Comparison of ENCODE assay signal across 9 mouse cellular contexts in genomic region chr1:153451237-153452154, GRCm38 (mm10). TPM values are rescaled to one million over a fixed set of nuclear protein-coding genes. Genes with fewer than 3 reads are reported as not detected.
DNase-seq lines count a peak whose midpoint lies in the region; ATAC-seq and TF ChIP-seq lines count a peak whose summit lies in the region.
"Had no signal": no experiment of that assay in that cellular context is flagged by ENCODE, and none has a peak within 500 bp of the region (broad histone marks: within the 10 kb centered on the region; RNA-seq: fewer than 3 reads in every experiment).

No protein-coding gene starts in this region.

- no peak for TF ChIP-seq POLR2A in brain, embryonic 14.5 days (IDR thresholded peaks at IDR 0.05; ENCODE audit: borderline replicate concordance, extremely low read depth, insufficient read depth, insufficient read length, poor library complexity, severe bottlenecking)

- H3K27ac ChIP-seq in gastrocnemius, adult 2 months, result no peak overlapping the region
- H3K27ac ChIP-seq: liver, embryonic 15.5 days had no signal

- peak; percentile 70 for TF ChIP-seq CTCF in gastrocnemius, adult 2 months (IDR thresholded peaks at IDR 0.05)
- TF ChIP-seq CTCF in brain, embryonic 14.5 days (IDR thresholded peaks at IDR 0.05; ENCODE audit: borderline replicate concordance, extremely low read depth, insufficient read depth, insufficient read length), result peak; percentile 67; the same call in 1 of the 2 replicates

- intact Hi-C loops in gastrocnemius, adult 2 months (cut with DNase I), result no loop called here

- peak; percentile 34 for DNase-seq in gastrocnemius, adult 2 months
- no peak for DNase-seq in gastrocnemius, postnatal 4 days (ENCODE audit: low spot score in 2 of 2)
- peak; percentile 59 for DNase-seq in brain, embryonic 14.5 days (ENCODE audit: low read depth)
- peak; percentile 37 to 40 for DNase-seq in left cerebral cortex, adult 18-20 months (ENCODE audit: low spot score in 2 of 2)
- DNase-seq in thymus, postnatal 4 days, result peak; percentile 75

- H3K4me3 ChIP-seq in gastrocnemius, adult 2 months, result no peak overlapping the region
- H3K4me3 ChIP-seq: liver, embryonic 15.5 days had no signal

- peak; percentile 82 for ATAC-seq in CD4-positive, CD25-positive, alpha-beta regulatory T cell, adult 4 months
- peak; percentile 82 for ATAC-seq in frontal cortex, adult (ENCODE audit: low TSS enrichment)
- peak; percentile 71 for ATAC-seq in monocyte, adult 5-6 weeks (replicated peaks; ENCODE audit: insufficient number of reproducible peaks, low FRiP score, low TSS enrichment, poor library complexity, severe bottlenecking)

RNA-seq across cellular contexts. Expression of gene Shcbp1l, which starts 26.5 kb away (rescaled TPM):
- total RNA-seq in gastrocnemius, adult 2 months (2021), result not detected
- total RNA-seq in gastrocnemius, postnatal 4 days (2021), result under 1 TPM in 1 of 2 experiments, not detected in 1; 0.21 TPM
- polyA plus RNA-seq in CD4-positive, CD25-positive, alpha-beta regulatory T cell, adult 4 months (2017; shearing (Covaris generic)), result under 1 TPM; 0.26 to 0.47 TPM
- 0.88 and 1.8 TPM in 2 replicates for polyA plus RNA-seq in brain, embryonic 14.5 days (2012; rRNA removed)
- 1 to 10 TPM; 2.5 to 3.0 TPM for total RNA-seq in left cerebral cortex, adult 18-20 months (2021)
- total RNA-seq in monocyte, adult 5-6 weeks (2017), result 0.64 to 1.1 TPM in 2 of 3 replicates, not detected in the other

RNA-seq across cellular contexts. Expression of gene Dhx9, which starts 36.0 kb away (rescaled TPM):
- 10 to 100 TPM; 26.1 to 29.5 TPM for total RNA-seq in gastrocnemius, adult 2 months (2021)
- total RNA-seq in gastrocnemius, postnatal 4 days (2021), result 10 to 100 TPM; 86.7 to 95.6 TPM
- 10 to 100 TPM; 28.0 to 35.3 TPM for polyA plus RNA-seq in CD4-positive, CD25-positive, alpha-beta regulatory T cell, adult 4 months (2017; shearing (Covaris generic))
- 119 and 142 TPM in 2 replicates for polyA plus RNA-seq in brain, embryonic 14.5 days (2012; rRNA removed)
- 10 to 100 TPM; 96.1 to 99.8 TPM for total RNA-seq in left cerebral cortex, adult 18-20 months (2021)
- 148 to 217 TPM (median 199 TPM) in 3 replicates for total RNA-seq in monocyte, adult 5-6 weeks (2017)

Comparison
In these comparisons a context has a peak if more than half of its experiments do, and no peak if none do; other contexts are left out.
1. DNase-seq: peak in gastrocnemius, adult 2 months (single experiment), brain, embryonic 14.5 days (single experiment), left cerebral cortex, adult 18-20 months (2 of 2) and thymus, postnatal 4 days (single experiment); none in gastrocnemius, postnatal 4 days (0 of 2).
2. Peak in every context shown above with its lines, with median percentiles within 50 percentile points of each other: ATAC-seq.